Mouse (Mus musculus) thymus, adult 2 months (tissue): ENCODE measurements around the gene Lingo3.

Experiments used
- CTCF ChIP-seq: fragments of 200-500 bp; IDR thresholded peaks from 2 replicates; pipeline ENCODE4 v1.5.1; 2012; ENCODE audit warnings: mild to moderate bottlenecking, control low read depth, low read length, moderate library complexity, borderline replicate concordance; ENCODE audit not compliant: control insufficient read depth, poor library complexity, insufficient read depth; ENCODE audit errors: extremely low read depth
- POLR2A ChIP-seq: fragments of 200-500 bp; IDR thresholded peaks from 2 replicates; pipeline ENCODE4 v1.6.1; 2012; ENCODE audit warnings: mild to moderate bottlenecking, low read length, control low read depth, moderate library complexity; ENCODE audit not compliant: control insufficient read depth, poor library complexity, insufficient read depth; ENCODE audit errors: extremely low read depth

GRCm38 (mm10) chr10:80806341-80807056 is 37.3 kb downstream of the Lingo3 start:
- TF ChIP-seq POLR2A (no peak), CTCF (no peak)
